Mouse (Mus musculus) hindbrain, embryonic 15.5 days (tissue): ENCODE data around the gene Btbd35f14. TPM values are rescaled to one million over a fixed set of nuclear protein-coding genes. Genes with fewer than 3 reads are reported as not detected.
"Not testable (repeated sequence)": the region's sequence is repeated elsewhere in the genome, so short reads cannot be mapped to it uniquely, and the experiment has no call there.

Experiments
- ATAC-seq: fragments of 200-750 bp; cut with Nextera tagmentation; 2 replicates; pipeline ENCODE4 v1.8.0; 2017; ENCODE audit warnings: low read depth, moderate number of reproducible peaks, moderate TSS enrichment; ENCODE audit not compliant: low FRiP score
- H3K27ac ChIP-seq: fragments of 300-500 bp; sonication (generic); replicated peaks from 2 replicates; pipeline ENCODE4 v1.5.1; 2015; ENCODE audit warnings: mild to moderate bottlenecking, inconsistent platforms
- H3K27me3 ChIP-seq: fragments of 300-500 bp; sonication (generic); 2 replicates; pipeline ENCODE4 v1.6.1; 2015; ENCODE audit warnings: control low read depth, inconsistent platforms
- H3K36me3 ChIP-seq: fragments of 300-500 bp; sonication (generic); 2 replicates; pipeline ENCODE4 v1.6.1; 2015; ENCODE audit warnings: control low read depth, inconsistent platforms
- H3K4me1 ChIP-seq: fragments of 300-500 bp; sonication (generic); replicated peaks from 2 replicates; pipeline ENCODE4 v1.6.1; 2015; ENCODE audit warnings: control low read depth, inconsistent platforms
- H3K4me2 ChIP-seq: fragments of 300-500 bp; sonication (generic); 2 replicates; pipeline ENCODE4 v1.6.1; 2015; ENCODE audit warnings: moderate library complexity, mild to moderate bottlenecking, inconsistent platforms
- H3K4me3 ChIP-seq: fragments of 300-500 bp; sonication (generic); 2 replicates; pipeline ENCODE4 v1.5.1; 2015; ENCODE audit warnings: mild to moderate bottlenecking, inconsistent platforms
- H3K9ac ChIP-seq: fragments of 300-500 bp; sonication (generic); 2 replicates; pipeline ENCODE4 v1.6.1; 2015; ENCODE audit warnings: inconsistent platforms
- H3K9me3 ChIP-seq: fragments of 300-500 bp; sonication (generic); 2 replicates; pipeline ENCODE4 v1.6.1; 2016; ENCODE audit warnings: control low read depth, inconsistent platforms
- WGBS: fragments of 180-500 bp; shearing (Covaris S2); methylation state at CpG from one replicate; pipeline ENCODE4 v1.1.7; 2015; 5-methylcytosine and 5-hydroxymethylcytosine counted together
- polyA plus RNA-seq: library from polyadenylated mRNA; unstranded; fragments of >200 nt; fragmentation: Nextera tagmentation; extraction: Ambion mirVana; gene quantifications from 2 replicates; pipeline ENCODE4 v1.2.1, GENCODE M21; 2015

Btbd35f14 gene
- polyA plus RNA-seq: not detected in 2 replicates

- not testable (repeated sequence) for H3K4me1 ChIP-seq, H3K9ac ChIP-seq, H3K27me3 ChIP-seq, H3K9me3 ChIP-seq, H3K4me2 ChIP-seq, H3K27ac ChIP-seq, H3K4me3 ChIP-seq, ATAC-seq, H3K36me3 ChIP-seq
- no CpG with 5 or more reads among the region's 3 CpGs for WGBS
These were observed at the start of gene Btbd35f14 for GRCm38 (mm10) chrX:33702249-33702648. Gene Btbd35f14 (minus strand): TSS chrX:33702349.

DNA sequence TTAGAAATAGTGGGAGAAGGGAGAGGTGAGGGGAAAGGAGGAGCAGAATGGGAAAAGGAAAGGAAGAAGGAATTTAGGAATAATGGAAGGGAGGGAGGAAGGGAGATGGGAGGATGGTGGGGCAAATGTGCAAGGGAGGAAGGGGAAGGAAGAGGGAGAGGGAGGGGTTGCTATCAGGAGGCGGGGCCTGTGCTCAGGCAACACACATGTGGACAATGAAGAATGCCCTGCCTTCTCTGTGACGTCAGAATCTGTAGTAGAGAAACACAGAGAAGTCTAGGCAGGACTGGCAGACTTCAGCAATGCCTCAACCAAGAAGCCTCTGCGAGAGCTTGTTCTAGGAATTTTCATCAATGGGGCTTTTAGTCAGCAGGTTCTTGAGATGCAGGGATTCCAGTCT is 45.3 kb downstream of the Btbd35f14 start, which contains the start of gene Btbd35f13:
TSS of gene Btbd35f13 (plus strand) at position 301 of the 400 bp plus-strand sequence.
- 90% methylated on average over 2 of the region's 3 CpGs for WGBS
- not testable (repeated sequence) for H3K4me1 ChIP-seq, H3K4me3 ChIP-seq, ATAC-seq, H3K9me3 ChIP-seq, H3K4me2 ChIP-seq, H3K9ac ChIP-seq, H3K27ac ChIP-seq, H3K36me3 ChIP-seq, H3K27me3 ChIP-seq

Other genes with a start within 250 kb of the Btbd35f14 start
- not detected in 2 replicates for gene Btbd35f15, start 125.0 kb downstream of the Btbd35f14 start, polyA plus RNA-seq
- not detected in 2 replicates for gene Btbd35f13, start 45.2 kb downstream of the Btbd35f14 start, polyA plus RNA-seq